Comparison of ENCODE assay signal across 12 mouse cellular contexts in genomic region chr5:111264488-111264887, GRCm38 (mm10).
"Had no signal": no experiment of that assay in that cellular context is flagged by ENCODE, and none has a peak within 500 bp of the region (broad histone marks: within the 10 kb centered on the region; RNA-seq: fewer than 3 reads in every experiment).

No protein-coding gene starts in this region.

- ATAC-seq: intestine, embryonic 16.5 days; liver, embryonic 12.5 days had no signal

- DNase-seq: layer of hippocampus, adult 9-11 months; layer of hippocampus, postnatal 36 days; lung, embryonic 14.5 days; lung, postnatal 10 days; midbrain, embryonic 14.5 days; right cerebral cortex, adult 18-20 months; right cerebral cortex, postnatal 25 days; thymus, postnatal 4 days had no signal

- H3K27ac ChIP-seq: liver, embryonic 12.5 days had no signal

- H3K9ac ChIP-seq: limb, embryonic 15.5 days; liver, embryonic 12.5 days; lung, embryonic 14.5 days had no signal

- H3K9me3 ChIP-seq: liver, embryonic 12.5 days; neural tube, embryonic 13.5 days had no signal

- H3K27me3 ChIP-seq: limb, embryonic 15.5 days; liver, embryonic 12.5 days; neural tube, embryonic 13.5 days had no signal

- H3K4me3 ChIP-seq: limb, embryonic 15.5 days; liver, embryonic 12.5 days; neural tube, embryonic 13.5 days had no signal

- H3K4me2 ChIP-seq: limb, embryonic 15.5 days; liver, embryonic 12.5 days; lung, embryonic 14.5 days; neural tube, embryonic 13.5 days had no signal
